Mouse (Mus musculus) embryonic facial prominence, embryonic 11.5 days (tissue): Measurements from ENCODE around the gene H2afv. TPM values are rescaled to one million over a fixed set of nuclear protein-coding genes. Genes with fewer than 3 reads are reported as not detected.

Experiments used
- ATAC-seq: fragments of 200-750 bp; cut with Nextera tagmentation; replicated peaks from 2 replicates; pipeline ENCODE4 v1.8.0; 2017; ENCODE audit warnings: low read depth; ENCODE audit not compliant: insufficient number of reproducible peaks, low FRiP score, low TSS enrichment
- DNase-seq: peaks from one replicate; pipeline ENCODE4 v3.0.0-alpha.2; 2015; ENCODE audit warnings: low spot score
- H3K27ac ChIP-seq: fragments of 300-500 bp; sonication (generic); replicated peaks from 2 replicates; pipeline ENCODE4 v1.5.1; 2014; ENCODE audit warnings: mild to moderate bottlenecking, low read depth, low read length, control low read depth
- H3K27me3 ChIP-seq: fragments of 300-500 bp; sonication (generic); 2 replicates; pipeline ENCODE4 v1.6.1; 2014; ENCODE audit warnings: mild to moderate bottlenecking, low read length, moderate library complexity, mixed read lengths; ENCODE audit not compliant: control insufficient read depth, insufficient read depth
- H3K36me3 ChIP-seq: fragments of 300-500 bp; sonication (generic); replicated peaks from 2 replicates; pipeline ENCODE4 v1.6.1; 2014; ENCODE audit warnings: low read depth, mild to moderate bottlenecking, low read length, moderate library complexity, mixed read lengths; ENCODE audit not compliant: control insufficient read depth, insufficient read depth
- H3K4me1 ChIP-seq: fragments of 300-500 bp; sonication (generic); 2 replicates; pipeline ENCODE4 v1.6.1; 2014; ENCODE audit warnings: low read length, mixed read lengths; ENCODE audit not compliant: control insufficient read depth, insufficient read depth
- H3K4me2 ChIP-seq: fragments of 300-500 bp; sonication (generic); 2 replicates; pipeline ENCODE4 v1.6.1; 2014; ENCODE audit warnings: low read depth, mild to moderate bottlenecking, control low read depth, low read length, moderate library complexity
- H3K4me3 ChIP-seq: fragments of 300-500 bp; sonication (generic); 2 replicates; pipeline ENCODE4 v1.5.1; 2014; ENCODE audit warnings: low read depth, low read length, control low read depth
- H3K9ac ChIP-seq: fragments of 300-500 bp; sonication (generic); replicated peaks from 2 replicates; pipeline ENCODE4 v1.6.1; 2014; ENCODE audit warnings: mild to moderate bottlenecking, control low read depth, low read length
- H3K9me3 ChIP-seq: fragments of 300-500 bp; sonication (generic); replicated peaks from 2 replicates; pipeline ENCODE4 v1.6.1; 2016; ENCODE audit warnings: mild to moderate bottlenecking, low read length, inconsistent platforms, mixed read lengths; ENCODE audit not compliant: control insufficient read depth
- WGBS: fragments of 180-500 bp; shearing (Covaris S2); extraction: QIAGEN DNeasy Blood & Tissue Kit; methylation state at CpG from one replicate; pipeline ENCODE4 v1.1.7; 2014; 5-methylcytosine and 5-hydroxymethylcytosine counted together
- polyA plus RNA-seq: library from polyadenylated mRNA; unstranded; fragments of >200 nt; fragmentation: Nextera tagmentation; extraction: Ambion mirVana; gene quantifications from 2 replicates; pipeline ENCODE4 v1.2.1, GENCODE M21; 2014

Gene H2afv
- polyA plus RNA-seq, 1 experiment from 2014 or later = 853 TPM

- Histone ChIP-seq H3K36me3 (peaks cover 4% of the 10 kb centered on the region), H3K4me1 (peaks cover 7% of the 10 kb centered on the region; the same call in 1 of the 2 replicates), H3K9ac (no peak overlapping the region), H3K4me2 (no peak overlapping the region), H3K4me3 (no peak overlapping the region), H3K9me3 (no peaks in the 10 kb centered on the region), H3K27me3 (no peaks in the 10 kb centered on the region), H3K27ac (no peak overlapping the region)
- ATAC-seq = no peak
- 50% methylated on average over 5 of the region's 5 CpGs for WGBS
- no peak for DNase-seq
Observed at GRCm38 (mm10) chr11:6410050-6410602, 34.1 kb downstream of the H2afv start.

- peak overlapping the region; percentile 64 for H3K27ac ChIP-seq
- H3K9me3 ChIP-seq = no peaks in the 10 kb centered on the region
- no peak overlapping the region for H3K4me3 ChIP-seq
- peaks cover 8% of the 10 kb centered on the region; the same call in 1 of the 2 replicates for H3K4me1 ChIP-seq
- peaks cover 24% of the 10 kb centered on the region for H3K36me3 ChIP-seq
- 76% methylated on average over 3 of the region's 3 CpGs for WGBS
- ATAC-seq (no peak), DNase-seq (no peak)
- no peak overlapping the region for H3K9ac ChIP-seq
- H3K27me3 ChIP-seq = no peaks in the 10 kb centered on the region
- H3K4me2 ChIP-seq = no peak overlapping the region
Observed at GRCm38 (mm10) chr11:6407162-6407621, 37.1 kb downstream of the H2afv start.

GRCm38 (mm10) chr11:6406251-6407161, 37.7 kb downstream of the H2afv start:
- H3K9ac ChIP-seq = peak overlapping the region; percentile 8; the same call in 1 of the 2 replicates
- H3K27ac ChIP-seq = peak overlapping the region; percentile 64
- peak overlapping the region; percentile 3; the same call in 1 of the 2 replicates for H3K4me2 ChIP-seq
- no peaks in the 10 kb centered on the region for H3K9me3 ChIP-seq
- 27% methylated on average over 14 of the region's 14 CpGs for WGBS
- peaks cover 8% of the 10 kb centered on the region; the same call in 1 of the 2 replicates for H3K4me1 ChIP-seq
- no peak overlapping the region for H3K4me3 ChIP-seq
- no peaks in the 10 kb centered on the region for H3K27me3 ChIP-seq
- ATAC-seq (peak; percentile 53), DNase-seq (peak; percentile 81)
- peaks cover 24% of the 10 kb centered on the region for H3K36me3 ChIP-seq

- Histone ChIP-seq H3K36me3 (peaks cover 27% of the 10 kb centered on the region), H3K9me3 (no peaks in the 10 kb centered on the region), H3K9ac (no peak overlapping the region), H3K4me1 (peaks cover 8% of the 10 kb centered on the region; the same call in 1 of the 2 replicates), H3K27me3 (no peaks in the 10 kb centered on the region), H3K4me3 (no peak overlapping the region), H3K4me2 (no peak overlapping the region), H3K27ac (peak overlapping the region; percentile 64)
- WGBS = 76% methylated on average over 4 of the region's 4 CpGs
- ATAC-seq (no peak), DNase-seq (no peak)
Observed at GRCm38 (mm10) chr11:6405591-6406081, 38.6 kb downstream of the H2afv start.

GRCm38 (mm10) chr11:6404699-6405566, 39.3 kb downstream of the H2afv start:
- WGBS = 88% methylated on average over 9 of the region's 9 CpGs
- Histone ChIP-seq H3K27me3 (no peaks in the 10 kb centered on the region), H3K9me3 (no peaks in the 10 kb centered on the region), H3K4me3 (no peak overlapping the region), H3K9ac (no peak overlapping the region; the same call in 1 of the 2 replicates), H3K27ac (peak overlapping the region; percentile 64), H3K36me3 (peaks cover 30% of the 10 kb centered on the region), H3K4me2 (no peak overlapping the region), H3K4me1 (peaks cover 8% of the 10 kb centered on the region; the same call in 1 of the 2 replicates)
- ATAC-seq (no peak), DNase-seq (no peak)

- Histone ChIP-seq H3K4me1 (peaks cover 8% of the 10 kb centered on the region; the same call in 1 of the 2 replicates), H3K36me3 (peaks cover 34% of the 10 kb centered on the region), H3K4me3 (no peak overlapping the region), H3K27ac (no peak overlapping the region), H3K27me3 (no peaks in the 10 kb centered on the region), H3K4me2 (no peak overlapping the region), H3K9ac (no peak overlapping the region), H3K9me3 (no peaks in the 10 kb centered on the region)
- 88% methylated on average over 5 of the region's 5 CpGs for WGBS
- DNase-seq = no peak
- no peak for ATAC-seq
Observed at GRCm38 (mm10) chr11:6403830-6404405, 40.3 kb downstream of the H2afv start.
